Comparison of ENCODE assay signal across 17 mouse cellular contexts in the genomic region with DNA sequence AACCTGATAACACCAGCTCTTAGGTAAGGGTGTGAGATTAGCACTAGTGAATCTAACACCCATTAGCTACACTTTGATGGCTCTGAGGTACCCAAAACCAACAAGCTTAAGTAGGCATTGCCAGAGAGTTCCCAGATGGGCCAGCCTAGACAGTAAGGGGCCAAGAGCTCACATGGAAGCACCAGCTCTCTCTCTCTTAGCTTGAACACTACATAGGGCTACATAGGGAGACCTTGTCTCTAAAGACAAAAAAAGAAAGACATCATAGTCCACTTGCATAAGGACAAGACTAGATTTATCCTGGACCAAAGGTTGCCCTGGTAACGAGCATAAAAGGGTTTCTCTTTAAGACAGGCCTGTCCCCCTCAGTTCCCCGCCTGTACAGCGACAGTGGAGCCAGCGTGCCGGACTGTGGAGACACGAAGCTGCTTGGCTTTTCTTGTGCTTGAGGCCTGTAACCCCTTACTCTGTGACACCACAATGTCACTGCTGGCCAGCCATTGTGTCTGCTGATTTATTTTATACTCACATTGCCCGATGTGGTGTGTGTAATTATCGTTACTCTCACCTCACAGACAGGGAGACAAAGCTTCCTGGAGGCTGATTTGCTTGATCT.
DNase-seq lines count a peak whose midpoint lies in the region; ATAC-seq and TF ChIP-seq lines count a peak whose summit lies in the region.
"Had no signal": no experiment of that assay in that cellular context is flagged by ENCODE, and none has a peak within 500 bp of the region (broad histone marks: within the 10 kb centered on the region; RNA-seq: fewer than 3 reads in every experiment).

No protein-coding gene starts in this region.

- H3K4me2 ChIP-seq in forebrain, postnatal 0 days (ENCODE audit: low read depth): no peak overlapping the region
- H3K4me2 ChIP-seq in midbrain, embryonic 11.5 days: no peak overlapping the region
- H3K4me2 ChIP-seq in neural tube, embryonic 14.5 days (ENCODE audit: low read depth, low read length): no peak overlapping the region
- H3K4me2 ChIP-seq: embryonic facial prominence, embryonic 13.5 days; liver, embryonic 13.5 days had no signal

- no peaks in the 10 kb centered on the region for H3K36me3 ChIP-seq in forebrain, postnatal 0 days (ENCODE audit: insufficient read depth)
- H3K36me3 ChIP-seq in midbrain, embryonic 11.5 days (ENCODE audit: control insufficient read depth, insufficient read depth, low read length): no peaks in the 10 kb centered on the region
- no peaks in the 10 kb centered on the region for H3K36me3 ChIP-seq in neural tube, embryonic 14.5 days (ENCODE audit: control insufficient read depth, insufficient read depth, low read length)
- H3K36me3 ChIP-seq: embryonic facial prominence, embryonic 13.5 days; G1E; liver, embryonic 13.5 days had no signal

- no peak for TF ChIP-seq CTCF in forebrain, postnatal 0 days (IDR thresholded peaks at IDR 0.05; ENCODE audit: low read depth)

- ATAC-seq in forebrain, postnatal 0 days: peak; percentile 37
- peak; percentile 77 for ATAC-seq in midbrain, embryonic 11.5 days (ENCODE audit: low FRiP score)
- peak; percentile 51; the same call in 1 of the 2 replicates for ATAC-seq in neural tube, embryonic 14.5 days (ENCODE audit: low read depth)

- peaks cover 17% of the 10 kb centered on the region for H3K4me1 ChIP-seq in forebrain, postnatal 0 days (ENCODE audit: insufficient read depth)
- peaks cover 8% of the 10 kb centered on the region; the same call in 1 of the 2 replicates for H3K4me1 ChIP-seq in midbrain, embryonic 11.5 days (ENCODE audit: control insufficient read depth, insufficient read depth, low read length)
- H3K4me1 ChIP-seq in neural tube, embryonic 14.5 days (ENCODE audit: control insufficient read depth, insufficient read depth, low read length): peaks cover 6% of the 10 kb centered on the region; the same call in 1 of the 2 replicates
- H3K4me1 ChIP-seq: liver, embryonic 13.5 days had no signal

- peak; percentile 66 to 72 for DNase-seq in right cerebral cortex, postnatal 10 days (ENCODE audit: low spot score in 2 of 2)
- no peak for DNase-seq in right cerebral cortex, postnatal 4 days
- DNase-seq in forebrain, postnatal 0 days: peak; percentile 45
- peak; percentile 87 for DNase-seq in midbrain, embryonic 11.5 days (ENCODE audit: low spot score, missing footprints)
- DNase-seq in lung, postnatal 4 days: no peak
- DNase-seq in cerebellum, adult 8-10 months: no peak
- DNase-seq in urinary bladder, postnatal 36 days (ENCODE audit: low spot score in 2 of 2): no peak
- DNase-seq: B cell, adult 2 months; cerebellum, adult 9-10 months; heart, adult 11 months; kidney, adult 11 months; liver, embryonic 13.5 days; lung, postnatal 14 days; thymus, postnatal 25 days had no signal

- no peaks in the 10 kb centered on the region for H3K9me3 ChIP-seq in forebrain, postnatal 0 days (ENCODE audit: low read length)
- H3K9me3 ChIP-seq in midbrain, embryonic 11.5 days (ENCODE audit: control insufficient read depth, low read length): no peaks in the 10 kb centered on the region
- no peaks in the 10 kb centered on the region for H3K9me3 ChIP-seq in neural tube, embryonic 14.5 days (ENCODE audit: control insufficient read depth, low read length)
- H3K9me3 ChIP-seq: embryonic facial prominence, embryonic 13.5 days; G1E; liver, embryonic 13.5 days had no signal

- no peak overlapping the region for H3K4me3 ChIP-seq in forebrain, postnatal 0 days (ENCODE audit: low read depth, low read length)
- H3K4me3 ChIP-seq in midbrain, embryonic 11.5 days (ENCODE audit: low read depth, low read length): no peak overlapping the region
- H3K4me3 ChIP-seq in neural tube, embryonic 14.5 days (ENCODE audit: low read depth, low read length): no peak overlapping the region
- H3K4me3 ChIP-seq: embryonic facial prominence, embryonic 13.5 days; liver, embryonic 13.5 days had no signal

- H3K27me3 ChIP-seq in forebrain, postnatal 0 days (ENCODE audit: insufficient read depth, low read length): no peaks in the 10 kb centered on the region
- H3K27me3 ChIP-seq in midbrain, embryonic 11.5 days (ENCODE audit: control insufficient read depth, insufficient read depth, low read length): no peaks in the 10 kb centered on the region
- H3K27me3 ChIP-seq in neural tube, embryonic 14.5 days (ENCODE audit: control insufficient read depth, insufficient read depth, low read length): no peaks in the 10 kb centered on the region
- H3K27me3 ChIP-seq: embryonic facial prominence, embryonic 13.5 days; liver, embryonic 13.5 days had no signal

- WGBS in forebrain, postnatal 0 days: 25% methylated on average over 8 of the region's 8 CpGs
- 20% methylated on average over 8 of the region's 8 CpGs for WGBS in midbrain, embryonic 11.5 days
- 22% methylated on average over 8 of the region's 8 CpGs for WGBS in neural tube, embryonic 14.5 days

- no peak overlapping the region for H3K9ac ChIP-seq in forebrain, postnatal 0 days
- peak overlapping the region; percentile 27 for H3K9ac ChIP-seq in midbrain, embryonic 11.5 days (ENCODE audit: low read length)
- H3K9ac ChIP-seq in neural tube, embryonic 14.5 days (replicated peaks; ENCODE audit: low read depth, low read length): no peak overlapping the region
- H3K9ac ChIP-seq: embryonic facial prominence, embryonic 13.5 days; liver, embryonic 13.5 days had no signal

- H3K27ac ChIP-seq in forebrain, postnatal 0 days (ENCODE audit: low read depth, low read length): peak overlapping the region; percentile 89
- H3K27ac ChIP-seq in midbrain, embryonic 11.5 days (ENCODE audit: low read depth, low read length): peak overlapping the region; percentile 35
- no peak overlapping the region for H3K27ac ChIP-seq in neural tube, embryonic 14.5 days (ENCODE audit: low read depth, low read length)
- H3K27ac ChIP-seq: liver, embryonic 13.5 days had no signal

Comparison
In these comparisons a context has a peak if more than half of its experiments do, and no peak if none do; other contexts are left out.
1. DNase-seq: peak in right cerebral cortex, postnatal 10 days (2 of 2), forebrain, postnatal 0 days (single experiment) and midbrain, embryonic 11.5 days (single experiment); none in right cerebral cortex, postnatal 4 days (single experiment), lung, postnatal 4 days (0 of 2), cerebellum, adult 8-10 months (single experiment) and urinary bladder, postnatal 36 days (0 of 2).
2. Peak in every context shown above with its lines, with median percentiles within 50 percentile points of each other: ATAC-seq.